Mouse (Mus musculus): ENCODE measurements around the gene Cxcl14. TPM values are rescaled to one million over a fixed set of nuclear protein-coding genes. Genes with fewer than 3 reads are reported as not detected.

Gene Cxcl14
- polyA plus RNA-seq, 1 experiment from 2014 or later: 88.1 TPM

- ATAC-seq (replicated peaks; ENCODE audit: low FRiP score, low read depth) (0 out of 2 replicates have a peak, but pooled peaks have one; percentile 43), DNase-seq (ENCODE audit: low spot score) (peak; percentile 78)
- no peaks in the 10 kb centered on the region for H3K4me1 ChIP-seq (replicated peaks; ENCODE audit: insufficient read depth, low read length)
- no peaks in the 10 kb centered on the region for H3K36me3 ChIP-seq (ENCODE audit: insufficient read depth, low read length)
- H3K27ac ChIP-seq: no peak overlapping the region
- no peak overlapping the region for H3K9ac ChIP-seq (ENCODE audit: low read depth, low read length)
- 23% methylated on average over 6 of the region's 6 CpGs for WGBS
- no peaks in the 10 kb centered on the region for H3K9me3 ChIP-seq (replicated peaks; ENCODE audit: low read length)
- H3K4me3 ChIP-seq (replicated peaks; ENCODE audit: low read depth, low read length): no peak overlapping the region
- peak; percentile 61 for TF ChIP-seq CTCF (IDR thresholded peaks at IDR 0.05; ENCODE audit: low read depth)
- H3K4me2 ChIP-seq (ENCODE audit: low read length): no peak overlapping the region
- H3K27me3 ChIP-seq (ENCODE audit: insufficient read depth, low read length): no peaks in the 10 kb centered on the region
These were observed 31.4 kb upstream of the Cxcl14 start for GRCm38 (mm10) chr13:56327779-56328178.

DNA sequence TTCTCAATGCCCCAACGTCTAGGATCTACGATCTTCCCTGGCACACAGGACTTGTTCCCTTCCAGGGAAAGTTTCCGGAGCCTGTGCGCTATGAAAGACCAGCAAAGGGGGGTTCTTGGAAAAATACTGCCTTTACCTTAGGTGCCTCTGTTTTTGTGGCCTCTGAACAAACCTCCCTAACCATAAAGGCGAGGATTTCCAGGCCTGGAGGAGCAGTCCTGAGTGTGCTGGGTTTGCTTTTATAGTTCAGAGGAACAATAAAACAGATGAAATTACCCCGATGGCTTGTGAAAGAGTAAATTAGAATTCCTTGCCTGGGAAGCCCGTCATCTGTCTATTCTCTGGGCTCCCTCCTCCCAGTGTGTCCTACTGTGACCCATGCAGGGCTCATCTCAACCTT, 25.3 kb upstream of the Cxcl14 start:
- Histone ChIP-seq H3K27me3 (ENCODE audit: insufficient read depth, low read length) (no peaks in the 10 kb centered on the region), H3K36me3 (ENCODE audit: insufficient read depth, low read length) (no peaks in the 10 kb centered on the region), H3K4me1 (replicated peaks; ENCODE audit: insufficient read depth, low read length) (no peaks in the 10 kb centered on the region), H3K27ac (no peak overlapping the region), H3K9me3 (replicated peaks; ENCODE audit: low read length) (no peaks in the 10 kb centered on the region), H3K9ac (ENCODE audit: low read depth, low read length) (no peak overlapping the region), H3K4me2 (ENCODE audit: low read length) (no peak overlapping the region), H3K4me3 (replicated peaks; ENCODE audit: low read depth, low read length) (no peak overlapping the region)
- TF ChIP-seq CTCF (IDR thresholded peaks at IDR 0.05; ENCODE audit: low read depth): no peak
- ATAC-seq (replicated peaks; ENCODE audit: low FRiP score, low read depth) (no peak), DNase-seq (ENCODE audit: low spot score) (no peak)
- WGBS: 36% methylated on average over 7 of the region's 7 CpGs

DNA sequence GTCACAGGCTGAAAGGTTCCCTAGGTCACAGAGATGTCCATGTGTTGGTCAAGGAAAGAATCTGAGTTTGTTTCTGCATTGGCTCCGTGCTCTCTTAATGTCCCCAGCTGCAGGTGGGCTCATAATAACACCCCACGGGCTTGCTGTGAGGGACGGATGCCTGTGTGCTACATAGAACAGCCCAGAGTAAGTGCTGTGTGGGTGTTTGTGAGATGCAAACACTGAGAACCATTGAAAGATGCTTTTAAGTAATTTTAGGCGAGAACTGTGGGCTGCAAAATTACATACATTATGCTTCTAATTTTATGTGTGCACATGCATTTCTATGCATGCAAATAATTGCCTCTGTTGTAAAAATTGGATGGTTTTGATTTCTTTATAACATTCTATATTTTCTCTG, 20.6 kb upstream of the Cxcl14 start:
- H3K4me3 ChIP-seq (replicated peaks; ENCODE audit: low read depth, low read length): no peak overlapping the region
- ATAC-seq (replicated peaks; ENCODE audit: low FRiP score, low read depth): no peak
- no peak overlapping the region for H3K4me2 ChIP-seq (ENCODE audit: low read length)
- H3K4me1 ChIP-seq (replicated peaks; ENCODE audit: insufficient read depth, low read length): no peaks in the 10 kb centered on the region
- no peak overlapping the region for H3K9ac ChIP-seq (ENCODE audit: low read depth, low read length)
- TF ChIP-seq CTCF (IDR thresholded peaks at IDR 0.05; ENCODE audit: low read depth): no peak
- H3K27ac ChIP-seq: no peak overlapping the region
- H3K9me3 ChIP-seq (replicated peaks; ENCODE audit: low read length): no peaks in the 10 kb centered on the region
- H3K27me3 ChIP-seq (ENCODE audit: insufficient read depth, low read length): no peaks in the 10 kb centered on the region
- 82% methylated on average over 4 of the region's 4 CpGs for WGBS
- no peak for DNase-seq (ENCODE audit: low spot score)
- H3K36me3 ChIP-seq (ENCODE audit: insufficient read depth, low read length): no peaks in the 10 kb centered on the region

DNA sequence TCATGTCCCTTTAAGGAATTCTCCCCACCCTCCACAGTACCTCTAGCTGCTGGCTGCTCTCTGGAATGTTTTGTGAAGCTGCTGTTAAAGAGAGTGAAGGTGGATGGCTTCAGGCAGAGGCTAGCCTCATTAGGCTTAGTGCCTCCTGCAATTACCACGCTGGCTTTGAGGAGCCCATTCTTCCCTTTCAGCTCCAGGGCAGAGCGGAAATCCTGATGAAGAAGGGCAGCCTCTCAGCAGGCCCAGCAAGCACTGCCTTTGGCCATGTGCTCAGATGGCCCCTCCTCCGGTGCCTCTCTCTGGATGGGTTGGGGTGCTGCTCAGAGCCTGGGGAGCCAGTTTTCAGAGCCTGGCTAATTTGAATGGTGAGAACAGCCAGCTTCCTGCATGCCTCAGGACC, 18.9 kb upstream of the Cxcl14 start:
- Histone ChIP-seq H3K4me1 (replicated peaks; ENCODE audit: insufficient read depth, low read length) (no peaks in the 10 kb centered on the region), H3K4me2 (ENCODE audit: low read length) (no peak overlapping the region), H3K36me3 (ENCODE audit: insufficient read depth, low read length) (no peaks in the 10 kb centered on the region), H3K9ac (ENCODE audit: low read depth, low read length) (no peak overlapping the region), H3K4me3 (replicated peaks; ENCODE audit: low read depth, low read length) (no peak overlapping the region), H3K9me3 (replicated peaks; ENCODE audit: low read length) (no peaks in the 10 kb centered on the region), H3K27me3 (ENCODE audit: insufficient read depth, low read length) (no peaks in the 10 kb centered on the region), H3K27ac (no peak overlapping the region)
- no peak for TF ChIP-seq CTCF (IDR thresholded peaks at IDR 0.05; ENCODE audit: low read depth)
- DNase-seq (ENCODE audit: low spot score) (no peak), ATAC-seq (replicated peaks; ENCODE audit: low FRiP score, low read depth) (no peak)
- WGBS: 34% methylated on average over 3 of the region's 3 CpGs

- ATAC-seq (replicated peaks; ENCODE audit: low FRiP score, low read depth): no peak
- Histone ChIP-seq H3K4me3 (replicated peaks; ENCODE audit: low read depth, low read length) (no peak overlapping the region), H3K9ac (ENCODE audit: low read depth, low read length) (no peak overlapping the region), H3K27ac (no peak overlapping the region), H3K4me2 (ENCODE audit: low read length) (no peak overlapping the region), H3K9me3 (replicated peaks; ENCODE audit: low read length) (no peaks in the 10 kb centered on the region), H3K4me1 (replicated peaks; ENCODE audit: insufficient read depth, low read length) (no peaks in the 10 kb centered on the region), H3K36me3 (ENCODE audit: insufficient read depth, low read length) (no peaks in the 10 kb centered on the region), H3K27me3 (ENCODE audit: insufficient read depth, low read length) (no peaks in the 10 kb centered on the region)
- DNase-seq (ENCODE audit: low spot score): no peak
- no peak for TF ChIP-seq CTCF (IDR thresholded peaks at IDR 0.05; ENCODE audit: low read depth)
- 50% methylated on average over 12 of the region's 12 CpGs for WGBS
These were observed 8.7 kb upstream of the Cxcl14 start for GRCm38 (mm10) chr13:56305058-56305457.

- Histone ChIP-seq H3K27me3 (ENCODE audit: insufficient read depth, low read length) (no peaks in the 10 kb centered on the region), H3K4me3 (replicated peaks; ENCODE audit: low read depth, low read length) (no peak overlapping the region), H3K36me3 (ENCODE audit: insufficient read depth, low read length) (no peaks in the 10 kb centered on the region), H3K9ac (ENCODE audit: low read depth, low read length) (no peak overlapping the region), H3K9me3 (replicated peaks; ENCODE audit: low read length) (no peaks in the 10 kb centered on the region), H3K4me2 (ENCODE audit: low read length) (no peak overlapping the region), H3K27ac (no peak overlapping the region), H3K4me1 (replicated peaks; ENCODE audit: insufficient read depth, low read length) (no peaks in the 10 kb centered on the region)
- ATAC-seq (replicated peaks; ENCODE audit: low FRiP score, low read depth) (no peak), DNase-seq (ENCODE audit: low spot score) (peak; percentile 39)
- WGBS: 57% methylated on average over 4 of the region's 4 CpGs
- TF ChIP-seq CTCF (IDR thresholded peaks at IDR 0.05; ENCODE audit: low read depth): no peak
These were observed 8.1 kb upstream of the Cxcl14 start for GRCm38 (mm10) chr13:56304453-56304852.

DNA sequence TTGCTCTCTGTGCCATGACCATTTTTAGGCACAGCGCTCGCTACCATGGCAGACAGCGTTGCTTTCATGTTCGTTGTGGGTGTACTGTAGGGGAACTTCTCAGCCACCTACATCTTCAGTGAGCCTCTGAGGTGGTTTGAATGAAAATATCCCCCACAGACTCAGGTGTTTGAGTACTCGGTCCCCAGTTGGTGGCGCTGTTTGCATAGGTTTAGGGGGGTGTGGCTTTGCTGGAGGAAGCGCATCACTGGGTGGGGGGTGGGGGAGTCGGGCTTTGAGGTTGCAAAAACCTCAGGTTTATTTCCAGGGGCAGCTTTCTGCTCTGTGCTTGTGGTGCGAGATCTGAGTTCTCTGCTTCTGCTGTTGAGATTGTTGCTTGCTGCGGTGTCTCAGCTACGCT, 3.0 kb upstream of the Cxcl14 start:
- H3K4me3 ChIP-seq (replicated peaks; ENCODE audit: low read depth, low read length): no peak overlapping the region
- no peak overlapping the region for H3K9ac ChIP-seq (ENCODE audit: low read depth, low read length)
- H3K27ac ChIP-seq: no peak overlapping the region
- ATAC-seq (replicated peaks; ENCODE audit: low FRiP score, low read depth): no peak
- H3K4me2 ChIP-seq (ENCODE audit: low read length): no peak overlapping the region
- DNase-seq (ENCODE audit: low spot score): no peak
- no peak for TF ChIP-seq CTCF (IDR thresholded peaks at IDR 0.05; ENCODE audit: low read depth)
- peaks cover 26% of the 10 kb centered on the region for H3K27me3 ChIP-seq (ENCODE audit: insufficient read depth, low read length)
- H3K4me1 ChIP-seq (replicated peaks; ENCODE audit: insufficient read depth, low read length): peaks cover 6% of the 10 kb centered on the region; the same call in 1 of the 2 replicates
- 91% methylated on average over 11 of the region's 11 CpGs for WGBS
- H3K36me3 ChIP-seq (ENCODE audit: insufficient read depth, low read length): no peaks in the 10 kb centered on the region
- no peaks in the 10 kb centered on the region for H3K9me3 ChIP-seq (replicated peaks; ENCODE audit: low read length)
